Mouse (Mus musculus) embryonic facial prominence, embryonic 10.5 days (tissue): Measurements from ENCODE around the gene Thyn1. TPM values are rescaled to one million over a fixed set of nuclear protein-coding genes. Genes with fewer than 3 reads are reported as not detected.

ENCODE experiments used
- DNase-seq: peaks from one replicate; pipeline ENCODE4 v3.0.0-alpha.2; 2017; ENCODE audit warnings: low spot score
- H3K27ac ChIP-seq: fragments of 300-500 bp; sonication (generic); replicated peaks from 2 replicates; pipeline ENCODE4 v1.5.1; 2016; ENCODE audit warnings: mild to moderate bottlenecking
- H3K27me3 ChIP-seq: fragments of 300-500 bp; sonication (generic); replicated peaks from 2 replicates; pipeline ENCODE4 v1.6.1; 2016; ENCODE audit warnings: low read depth, mild to moderate bottlenecking; ENCODE audit not compliant: poor library complexity, severe bottlenecking
- H3K36me3 ChIP-seq: fragments of 300-500 bp; sonication (generic); replicated peaks from 2 replicates; pipeline ENCODE4 v1.6.1; 2016; ENCODE audit warnings: mild to moderate bottlenecking, moderate library complexity
- H3K4me1 ChIP-seq: fragments of 300-500 bp; sonication (generic); 2 replicates; pipeline ENCODE4 v1.6.1; 2016
- H3K4me3 ChIP-seq: fragments of 300-500 bp; sonication (generic); 2 replicates; pipeline ENCODE4 v1.5.1; 2016; ENCODE audit warnings: mild to moderate bottlenecking, moderate library complexity
- H3K9me3 ChIP-seq: fragments of 300-500 bp; sonication (generic); 2 replicates; pipeline ENCODE4 v1.6.1; 2016; ENCODE audit warnings: mild to moderate bottlenecking
- WGBS: fragments of 180-500 bp; shearing (Covaris S2); methylation state at CpG from one replicate; pipeline ENCODE4 v1.1.7; 2016; 5-methylcytosine and 5-hydroxymethylcytosine counted together
- polyA plus RNA-seq: library from polyadenylated mRNA; unstranded; fragments of >200 nt; fragmentation: Nextera tagmentation; extraction: Ambion mirVana; gene quantifications from 2 replicates; pipeline ENCODE4 v1.2.1, GENCODE M21; 2016

Thyn1 gene
- polyA plus RNA-seq, 1 experiment from 2014 or later: 176 TPM

GRCm38 (mm10) chr9:27005933-27006332 lies 6.4 kb downstream of the Thyn1 start:
- WGBS: 92% methylated on average over 1 of the region's 1 CpGs
- H3K36me3 ChIP-seq: peaks cover 90% of the 10 kb centered on the region

GRCm38 (mm10) chr9:27006866-27007265 lies 7.4 kb downstream of the Thyn1 start:
- WGBS: 94% methylated on average over 5 of the region's 5 CpGs
- DNase-seq: no peak
- no peak overlapping the region for H3K4me3 ChIP-seq
- peaks cover 98% of the 10 kb centered on the region for H3K36me3 ChIP-seq
- no peaks in the 10 kb centered on the region for H3K9me3 ChIP-seq
- no peaks in the 10 kb centered on the region for H3K4me1 ChIP-seq
- no peak overlapping the region for H3K27ac ChIP-seq
- no peaks in the 10 kb centered on the region for H3K27me3 ChIP-seq

More at GRCm38 (mm10) chr9:27005933-27006332, 6.4 kb downstream of the Thyn1 start:
- no peak for DNase-seq
- Histone ChIP-seq H3K4me1 (peaks cover 5% of the 10 kb centered on the region), H3K4me3 (no peak overlapping the region), H3K9me3 (no peaks in the 10 kb centered on the region), H3K27ac (no peak overlapping the region), H3K27me3 (no peaks in the 10 kb centered on the region)

- WGBS: 82% methylated on average over 5 of the region's 5 CpGs
- H3K36me3 ChIP-seq: peaks cover 98% of the 10 kb centered on the region
- H3K27ac ChIP-seq: no peak overlapping the region
Observed at GRCm38 (mm10) chr9:27009231-27009630, 9.7 kb downstream of the Thyn1 start.

GRCm38 (mm10) chr9:27011572-27011971 lies 12.1 kb downstream of the Thyn1 start:
- H3K9me3 ChIP-seq: no peaks in the 10 kb centered on the region
- H3K4me1 ChIP-seq: no peaks in the 10 kb centered on the region
- H3K27ac ChIP-seq: no peak overlapping the region
- no peak overlapping the region for H3K4me3 ChIP-seq
- WGBS: 92% methylated on average over 4 of the region's 4 CpGs
- no peaks in the 10 kb centered on the region for H3K27me3 ChIP-seq
- no peak for DNase-seq
- peaks cover 98% of the 10 kb centered on the region for H3K36me3 ChIP-seq

More at GRCm38 (mm10) chr9:27009231-27009630, 9.7 kb downstream of the Thyn1 start:
- no peak for DNase-seq
- Histone ChIP-seq H3K9me3 (no peaks in the 10 kb centered on the region), H3K4me1 (no peaks in the 10 kb centered on the region), H3K27me3 (no peaks in the 10 kb centered on the region), H3K4me3 (no peak overlapping the region)

GRCm38 (mm10) chr9:27018961-27019360 lies 19.5 kb downstream of the Thyn1 start:
- Histone ChIP-seq H3K36me3 (peaks cover 90% of the 10 kb centered on the region), H3K27ac (no peak overlapping the region), H3K27me3 (no peaks in the 10 kb centered on the region), H3K4me3 (no peak overlapping the region), H3K4me1 (no peaks in the 10 kb centered on the region), H3K9me3 (no peaks in the 10 kb centered on the region)
- DNase-seq: no peak
- 94% methylated on average over 10 of the region's 10 CpGs for WGBS

- no peak for DNase-seq
- Histone ChIP-seq H3K36me3 (peaks cover 54% of the 10 kb centered on the region), H3K4me1 (peaks cover 18% of the 10 kb centered on the region), H3K27ac (no peak overlapping the region), H3K27me3 (no peaks in the 10 kb centered on the region), H3K4me3 (no peak overlapping the region), H3K9me3 (no peaks in the 10 kb centered on the region)
- WGBS: 90% methylated on average over 4 of the region's 4 CpGs
Observed at GRCm38 (mm10) chr9:27023681-27024080, 24.2 kb downstream of the Thyn1 start.

- Histone ChIP-seq H3K9me3 (no peaks in the 10 kb centered on the region), H3K27me3 (no peaks in the 10 kb centered on the region), H3K4me3 (no peak overlapping the region), H3K36me3 (peaks cover 31% of the 10 kb centered on the region), H3K27ac (no peak overlapping the region), H3K4me1 (peaks cover 28% of the 10 kb centered on the region)
- 90% methylated on average over 1 of the region's 1 CpGs for WGBS
- DNase-seq: no peak
Observed at GRCm38 (mm10) chr9:27026708-27027107, 27.2 kb downstream of the Thyn1 start.

- peak overlapping the region; percentile 95 for H3K4me3 ChIP-seq
- H3K4me1 ChIP-seq: peaks cover 37% of the 10 kb centered on the region
- H3K27ac ChIP-seq: peak overlapping the region; percentile 94
- no peaks in the 10 kb centered on the region for H3K27me3 ChIP-seq
- H3K9me3 ChIP-seq: no peaks in the 10 kb centered on the region
- peak; percentile 41 for DNase-seq
- peaks cover 17% of the 10 kb centered on the region for H3K36me3 ChIP-seq
- WGBS: under 1% methylated on average over 52 of the region's 52 CpGs
Observed at GRCm38 (mm10) chr9:27029022-27029827, 29.7 kb downstream of the Thyn1 start.

- peak; percentile 96 for DNase-seq
- Histone ChIP-seq H3K36me3 (peaks cover 23% of the 10 kb centered on the region), H3K27ac (peak within 1 kb of the TSS; percentile 94), H3K9me3 (no peaks in the 10 kb centered on the region), H3K27me3 (no peaks in the 10 kb centered on the region), H3K4me1 (peaks cover 37% of the 10 kb centered on the region), H3K4me3 (peak within 1 kb of the TSS; percentile 95)
- under 1% methylated on average over 79 of the region's 80 CpGs for WGBS
Observed at GRCm38 (mm10) chr9:27029828-27030762, 30.6 kb downstream of the Thyn1 start, which contains the start of the genes Vps26b and Ncapd3. Gene Vps26b, minus strand, starts transcription at chr9:27030065. Gene Ncapd3, plus strand, starts transcription at chr9:27030175.

- H3K9me3 ChIP-seq: no peaks in the 10 kb centered on the region
- DNase-seq: no peak
- peak overlapping the region; percentile 94 for H3K27ac ChIP-seq
- H3K4me1 ChIP-seq: peaks cover 37% of the 10 kb centered on the region
- peak overlapping the region; percentile 95 for H3K4me3 ChIP-seq
- H3K27me3 ChIP-seq: no peaks in the 10 kb centered on the region
- under 1% methylated on average over 17 of the region's 17 CpGs for WGBS
- H3K36me3 ChIP-seq: peaks cover 21% of the 10 kb centered on the region
Observed at GRCm38 (mm10) chr9:27030763-27031100, 31.2 kb downstream of the Thyn1 start.

- no peak overlapping the region for H3K4me3 ChIP-seq
- no peak for DNase-seq
- no peaks in the 10 kb centered on the region for H3K9me3 ChIP-seq
- WGBS: 93% methylated on average over 5 of the region's 5 CpGs
- H3K36me3 ChIP-seq: peaks cover 99% of the 10 kb centered on the region
- no peaks in the 10 kb centered on the region for H3K4me1 ChIP-seq
- H3K27me3 ChIP-seq: no peaks in the 10 kb centered on the region
- H3K27ac ChIP-seq: no peak overlapping the region
Observed at GRCm38 (mm10) chr9:27043892-27044291, 44.4 kb downstream of the Thyn1 start.

GRCm38 (mm10) chr9:27049492-27049891 lies 50.0 kb downstream of the Thyn1 start:
- DNase-seq: no peak
- Histone ChIP-seq H3K4me1 (no peaks in the 10 kb centered on the region), H3K4me3 (no peak overlapping the region), H3K27me3 (no peaks in the 10 kb centered on the region), H3K27ac (no peak overlapping the region), H3K9me3 (no peaks in the 10 kb centered on the region), H3K36me3 (peaks cover 99% of the 10 kb centered on the region)
- 85% methylated on average over 2 of the region's 2 CpGs for WGBS
